Mouse (Mus musculus) cerebral cortex, adult 2 months (tissue): ENCODE measurements around the gene Tmcc3.

Experiments
- WGBS: fragments of 180-500 bp; shearing (Covaris S2); methylation state at CpG from one replicate; pipeline ENCODE4 v1.1.7; 2018; 5-methylcytosine and 5-hydroxymethylcytosine counted together

Tmcc3 gene

GRCm38 (mm10) chr10:94360664-94361063 lies 48.9 kb downstream of the Tmcc3 start:
- WGBS: 61% methylated on average over 1 of the region's 1 CpGs

- 50% methylated on average over 2 of the region's 2 CpGs for WGBS
Measured at GRCm38 (mm10) chr10:94371293-94371692, 59.5 kb downstream of the Tmcc3 start.

GRCm38 (mm10) chr10:94376941-94377340 lies 65.2 kb downstream of the Tmcc3 start:
- WGBS: 75% methylated on average over 4 of the region's 4 CpGs

GRCm38 (mm10) chr10:94377844-94378243 lies 66.1 kb downstream of the Tmcc3 start:
- WGBS: 44% methylated on average over 10 of the region's 10 CpGs

- WGBS: 17% methylated on average over 13 of the region's 13 CpGs
Measured at GRCm38 (mm10) chr10:94378383-94378782, 66.6 kb downstream of the Tmcc3 start.

GRCm38 (mm10) chr10:94380082-94380481 lies 68.3 kb downstream of the Tmcc3 start:
- WGBS: 75% methylated on average over 2 of the region's 2 CpGs

GRCm38 (mm10) chr10:94380662-94381392 lies 69.1 kb downstream of the Tmcc3 start:
- WGBS: 59% methylated on average over 9 of the region's 9 CpGs

- WGBS: 84% methylated on average over 4 of the region's 4 CpGs
Measured at GRCm38 (mm10) chr10:94381393-94381740, 69.6 kb downstream of the Tmcc3 start.

GRCm38 (mm10) chr10:94382618-94383017 lies 70.9 kb downstream of the Tmcc3 start:
- 71% methylated on average over 14 of the region's 14 CpGs for WGBS

GRCm38 (mm10) chr10:94383565-94383964 lies 71.8 kb downstream of the Tmcc3 start:
- 87% methylated on average over 6 of the region's 6 CpGs for WGBS

- WGBS: 78% methylated on average over 6 of the region's 6 CpGs
Measured at GRCm38 (mm10) chr10:94389219-94389618, 77.5 kb downstream of the Tmcc3 start.

- 83% methylated on average over 5 of the region's 5 CpGs for WGBS
Measured at GRCm38 (mm10) chr10:94391049-94391448, 79.3 kb downstream of the Tmcc3 start.

- WGBS: 58% methylated on average over 11 of the region's 11 CpGs
Measured at GRCm38 (mm10) chr10:94397833-94398596, 86.3 kb downstream of the Tmcc3 start.

GRCm38 (mm10) chr10:94400895-94401294 lies 89.1 kb downstream of the Tmcc3 start:
- 92% methylated on average over 8 of the region's 8 CpGs for WGBS

GRCm38 (mm10) chr10:94405456-94405855 lies 93.7 kb downstream of the Tmcc3 start:
- 66% methylated on average over 3 of the region's 3 CpGs for WGBS

GRCm38 (mm10) chr10:94406821-94407220 lies 95.1 kb downstream of the Tmcc3 start:
- WGBS: 93% methylated on average over 7 of the region's 7 CpGs

- WGBS: 25% methylated on average over 22 of the region's 22 CpGs
Measured at GRCm38 (mm10) chr10:94408356-94409146, 96.8 kb downstream of the Tmcc3 start.

GRCm38 (mm10) chr10:94409661-94410060 lies 97.9 kb downstream of the Tmcc3 start:
- WGBS: 46% methylated on average over 6 of the region's 6 CpGs

- WGBS: 93% methylated on average over 9 of the region's 9 CpGs
Measured at GRCm38 (mm10) chr10:94411594-94411993, 99.8 kb downstream of the Tmcc3 start.

GRCm38 (mm10) chr10:94413770-94414651 lies 102.3 kb downstream of the Tmcc3 start:
- 48% methylated on average over 8 of the region's 8 CpGs for WGBS
